Mouse (Mus musculus) liver, adult 2 months (tissue): ENCODE measurements around the gene Cept1. TPM values are rescaled to one million over a fixed set of nuclear protein-coding genes. Genes with fewer than 3 reads are reported as not detected.
A peak's percentile ranks its signal among the peaks of the same experiment; 100 is the strongest.

ENCODE experiments used
- DNase-seq: peaks from one replicate; pipeline ENCODE4 v3.0.0-alpha.2; 2011; ENCODE audit warnings: low read depth, low spot score; ENCODE audit errors: extremely low read depth
- H3K27ac ChIP-seq: fragments of 200-500 bp; replicated peaks from 2 replicates; pipeline ENCODE4 v1.5.1; 2012; ENCODE audit warnings: low read depth, mild to moderate bottlenecking, control low read depth, inconsistent platforms, low read length; ENCODE audit not compliant: insufficient read depth
- H3K27me3 ChIP-seq: fragments of 200-500 bp; 2 replicates; pipeline ENCODE4 v1.6.1; 2012; ENCODE audit warnings: mild to moderate bottlenecking, moderate library complexity, low read length, inconsistent platforms; ENCODE audit not compliant: control insufficient read depth, insufficient read depth
- H3K36me3 ChIP-seq: fragments of 200-500 bp; 2 replicates; pipeline ENCODE4 v1.6.1; 2012; ENCODE audit warnings: low read length, inconsistent platforms; ENCODE audit not compliant: control insufficient read depth, insufficient read depth
- H3K4me1 ChIP-seq: fragments of 200-500 bp; 2 replicates; pipeline ENCODE4 v1.6.1; 2011; ENCODE audit warnings: low read length; ENCODE audit not compliant: control insufficient read depth, insufficient read depth
- H3K4me3 ChIP-seq: fragments of 200-500 bp; 2 replicates; pipeline ENCODE4 v1.5.1; 2011; ENCODE audit warnings: low read depth, mild to moderate bottlenecking, control low read depth, low read length, moderate library complexity; ENCODE audit not compliant: insufficient read depth
- H3K79me2 ChIP-seq: fragments of 200-500 bp; 2 replicates; pipeline ENCODE4 v1.6.1; 2012; ENCODE audit warnings: inconsistent platforms, mild to moderate bottlenecking, low read length, moderate library complexity; ENCODE audit not compliant: control insufficient read depth, insufficient read depth
- H3K9ac ChIP-seq: fragments of 200-500 bp; 2 replicates; pipeline ENCODE4 v1.6.1; 2012; ENCODE audit warnings: low read depth, mild to moderate bottlenecking, control low read depth, inconsistent platforms, low read length
- CTCF ChIP-seq: fragments of 200-500 bp; IDR thresholded peaks from 2 replicates; pipeline ENCODE4 v1.5.1; 2011; ENCODE audit warnings: low read depth, low read length, control low read depth
- POLR2A ChIP-seq: fragments of 200-500 bp; IDR thresholded peaks from 2 replicates; pipeline ENCODE4 v1.6.1; 2011; ENCODE audit warnings: low read length, control low read depth; ENCODE audit not compliant: insufficient read depth; ENCODE audit errors: extremely low read depth
- WGBS: fragments of 180-500 bp; shearing (Covaris S2); methylation state at CpG from one replicate; pipeline ENCODE4 v1.1.7; 2018; 5-methylcytosine and 5-hydroxymethylcytosine counted together
- polyA plus RNA-seq: library from polyadenylated mRNA; depleted of rRNA; stranded (reverse); fragments of >200 nt; gene quantifications from 2 replicates; pipeline ENCODE4 v1.2.3, GENCODE M21; 2012
- total RNA-seq: library from RNA; depleted of rRNA; stranded (reverse); fragments of >200 nt; gene quantifications from 2 replicates; pipeline ENCODE4 v1.2.3, GENCODE M21; 2014

Cept1 gene
- total and polyA plus RNA-seq, 2 experiments, result 33.2 to 108 TPM

- Histone ChIP-seq H3K9ac (no peak overlapping the region), H3K4me1 (no peaks in the 10 kb centered on the region; the same call in 1 of the 2 replicates), H3K4me3 (no peak overlapping the region), H3K27ac (no peak overlapping the region), H3K79me2 (no peaks in the 10 kb centered on the region; the same call in 1 of the 2 replicates), H3K27me3 (no peaks in the 10 kb centered on the region), H3K36me3 (peaks cover 24% of the 10 kb centered on the region)
- no peak for DNase-seq
- 75% methylated on average over 2 of the region's 2 CpGs for WGBS
- TF ChIP-seq CTCF (no peak), POLR2A (no peak)
These were observed 14.3 kb downstream of the Cept1 start for GRCm38 (mm10) chr3:106533277-106533676.

- Histone ChIP-seq H3K36me3 (peaks cover 14% of the 10 kb centered on the region), H3K4me3 (no peak overlapping the region), H3K4me1 (peaks cover 6% of the 10 kb centered on the region; the same call in 1 of the 2 replicates), H3K27me3 (no peaks in the 10 kb centered on the region), H3K9ac (no peak overlapping the region), H3K27ac (no peak overlapping the region), H3K79me2 (peaks cover 5% of the 10 kb centered on the region; the same call in 1 of the 2 replicates)
- TF ChIP-seq CTCF (no peak), POLR2A (no peak)
- WGBS, result 25% methylated on average over 2 of the region's 2 CpGs
- DNase-seq, result peak; percentile 67
These were observed 19.6 kb downstream of the Cept1 start for GRCm38 (mm10) chr3:106528032-106528431.

GRCm38 (mm10) chr3:106526411-106526810 lies 21.2 kb downstream of the Cept1 start:
- DNase-seq, result peak; percentile 52
- 94% methylated on average over 2 of the region's 2 CpGs for WGBS
- Histone ChIP-seq H3K4me3 (no peak overlapping the region), H3K79me2 (peaks cover 5% of the 10 kb centered on the region; the same call in 1 of the 2 replicates), H3K27ac (no peak overlapping the region), H3K36me3 (peaks cover 9% of the 10 kb centered on the region), H3K9ac (no peak overlapping the region), H3K4me1 (peaks cover 6% of the 10 kb centered on the region; the same call in 1 of the 2 replicates), H3K27me3 (no peaks in the 10 kb centered on the region)
- TF ChIP-seq CTCF, result no peak
- TF ChIP-seq POLR2A, result no peak

GRCm38 (mm10) chr3:106522730-106523129 lies 24.9 kb downstream of the Cept1 start:
- no peak overlapping the region for H3K4me3 ChIP-seq
- H3K36me3 ChIP-seq, result peaks cover 9% of the 10 kb centered on the region
- H3K27ac ChIP-seq, result no peak overlapping the region
- TF ChIP-seq CTCF (no peak), POLR2A (no peak)
- peaks cover 2% of the 10 kb centered on the region; the same call in 1 of the 2 replicates for H3K4me1 ChIP-seq
- no peaks in the 10 kb centered on the region for H3K27me3 ChIP-seq
- DNase-seq, result no peak
- 90% methylated on average over 1 of the region's 1 CpGs for WGBS
- H3K79me2 ChIP-seq, result peaks cover 5% of the 10 kb centered on the region; the same call in 1 of the 2 replicates
- H3K9ac ChIP-seq, result no peak overlapping the region

GRCm38 (mm10) chr3:106515016-106515415 lies 32.6 kb downstream of the Cept1 start:
- Histone ChIP-seq H3K4me3 (no peak overlapping the region), H3K79me2 (0 out of 2 replicates have a peak, but pooled peaks cover 3% of the 10 kb centered on the region), H3K4me1 (peaks cover 10% of the 10 kb centered on the region), H3K27me3 (no peaks in the 10 kb centered on the region), H3K36me3 (peaks cover 8% of the 10 kb centered on the region), H3K9ac (no peak overlapping the region), H3K27ac (peak overlapping the region; percentile 67)
- WGBS, result 23% methylated on average over 6 of the region's 6 CpGs
- TF ChIP-seq POLR2A (no peak), CTCF (no peak)
- DNase-seq, result peak; percentile 95

GRCm38 (mm10) chr3:106510669-106511068 lies 36.9 kb downstream of the Cept1 start:
- Histone ChIP-seq H3K4me1 (peaks cover 6% of the 10 kb centered on the region), H3K27ac (no peak overlapping the region), H3K36me3 (peaks cover 4% of the 10 kb centered on the region), H3K27me3 (no peaks in the 10 kb centered on the region), H3K9ac (no peak overlapping the region), H3K79me2 (peaks cover 3% of the 10 kb centered on the region; the same call in 1 of the 2 replicates), H3K4me3 (no peak overlapping the region)
- 11% methylated on average over 1 of the region's 1 CpGs for WGBS
- TF ChIP-seq CTCF (no peak), POLR2A (no peak)
- DNase-seq, result peak; percentile 87
